Comparison of ENCODE assay signal across 23 mouse cellular contexts in genomic region chr8:126969546-126969945, GRCm38 (mm10). TPM values are rescaled to one million over a fixed set of nuclear protein-coding genes. Genes with fewer than 3 reads are reported as not detected.
DNase-seq lines count a peak whose midpoint lies in the region; ATAC-seq and TF ChIP-seq lines count a peak whose summit lies in the region.
"Had no signal": no experiment of that assay in that cellular context is flagged by ENCODE, and none has a peak within 500 bp of the region (broad histone marks: within the 10 kb centered on the region; RNA-seq: fewer than 3 reads in every experiment).

No protein-coding gene starts in this region.

- H3K4me1 ChIP-seq in forebrain, embryonic 14.5 days (ENCODE audit: control insufficient read depth, insufficient read depth, low read length): peaks cover 3% of the 10 kb centered on the region; the same call in 1 of the 2 replicates
- H3K4me1 ChIP-seq in forebrain, embryonic 13.5 days: peaks cover 5% of the 10 kb centered on the region
- H3K4me1 ChIP-seq in E14TG2a.4 (replicated peaks; ENCODE audit: low read depth, low read length): peaks cover 71% of the 10 kb centered on the region
- peaks cover 47% of the 10 kb centered on the region for H3K4me1 ChIP-seq in liver, embryonic 13.5 days (replicated peaks)

- H3K9me3 ChIP-seq in forebrain, embryonic 14.5 days (replicated peaks; ENCODE audit: control insufficient read depth, low read length): no peaks in the 10 kb centered on the region
- H3K9me3 ChIP-seq in forebrain, embryonic 13.5 days (replicated peaks): no peaks in the 10 kb centered on the region
- H3K9me3 ChIP-seq in E14TG2a.4 (ENCODE audit: low read length): no peaks in the 10 kb centered on the region
- no peaks in the 10 kb centered on the region for H3K9me3 ChIP-seq in liver, embryonic 13.5 days (replicated peaks)
- H3K9me3 ChIP-seq: hindbrain, embryonic 10.5 days; hindbrain, embryonic 15.5 days; lung, embryonic 15.5 days had no signal

- no peak overlapping the region for H3K27ac ChIP-seq in forebrain, embryonic 14.5 days (ENCODE audit: low read depth, low read length)
- no peak overlapping the region for H3K27ac ChIP-seq in forebrain, embryonic 13.5 days
- no peak overlapping the region for H3K27ac ChIP-seq in liver, embryonic 13.5 days
- no peak overlapping the region for H3K27ac ChIP-seq in macrophage
- H3K27ac ChIP-seq: hindbrain, embryonic 15.5 days; kidney, postnatal 0 days; lung, embryonic 15.5 days had no signal

- H3K9ac ChIP-seq in forebrain, embryonic 14.5 days (ENCODE audit: low read length): no peak overlapping the region
- H3K9ac ChIP-seq in forebrain, embryonic 13.5 days: no peak overlapping the region
- H3K9ac ChIP-seq in liver, embryonic 13.5 days: peak overlapping the region; percentile 84; the same call in 1 of the 2 replicates

- peak overlapping the region; percentile 86; the same call in 1 of the 2 replicates for H3K4me2 ChIP-seq in forebrain, embryonic 14.5 days (ENCODE audit: low read length)
- no peak overlapping the region for H3K4me2 ChIP-seq in forebrain, embryonic 13.5 days
- H3K4me2 ChIP-seq in liver, embryonic 13.5 days: peak overlapping the region; percentile 87

- no peak for DNase-seq in forebrain, embryonic 14.5 days (ENCODE audit: low spot score)
- no peak for DNase-seq in liver, embryonic 13.5 days
- DNase-seq in ovary, adult 18-20 months (ENCODE audit: low spot score): no peak
- no peak for DNase-seq in lung, postnatal 10 days
- DNase-seq: adrenal gland, postnatal 36 days; cerebellum, adult 18-20 months; cerebellum, postnatal 14 days; gastrocnemius, postnatal 10 days; heart, postnatal 14 days; kidney, adult 11 months; layer of hippocampus, postnatal 36 days; left cerebral cortex, postnatal 4 days; lung, postnatal 4 days; midbrain, embryonic 14.5 days had no signal

- no peaks in the 10 kb centered on the region for H3K27me3 ChIP-seq in forebrain, embryonic 14.5 days (replicated peaks; ENCODE audit: control insufficient read depth, insufficient read depth, low read length)
- no peaks in the 10 kb centered on the region for H3K27me3 ChIP-seq in forebrain, embryonic 13.5 days
- H3K27me3 ChIP-seq in E14TG2a.4 (ENCODE audit: insufficient read depth, low read length): no peaks in the 10 kb centered on the region
- H3K27me3 ChIP-seq in liver, embryonic 13.5 days: no peaks in the 10 kb centered on the region
- H3K27me3 ChIP-seq: CH12.LX; hindbrain, embryonic 15.5 days; lung, embryonic 15.5 days had no signal

- TF ChIP-seq CTCF in E14TG2a.4 (conservative IDR thresholded peaks at IDR 0.05; ENCODE audit: low read length): no peak

- peaks cover 33% of the 10 kb centered on the region for H3K79me2 ChIP-seq in macrophage (ENCODE audit: inconsistent target)

- no peak overlapping the region for H3K4me3 ChIP-seq in forebrain, embryonic 14.5 days (ENCODE audit: low read depth, low read length)
- no peak overlapping the region for H3K4me3 ChIP-seq in forebrain, embryonic 13.5 days
- H3K4me3 ChIP-seq in E14TG2a.4 (replicated peaks; ENCODE audit: low read length): 0 out of 2 replicates have a peak overlapping the region, but pooled peaks have one; percentile 98
- H3K4me3 ChIP-seq in liver, embryonic 13.5 days (replicated peaks): peak overlapping the region; percentile 86; the same call in 1 of the 2 replicates
- peak overlapping the region; percentile 62; the same call in 1 of the 2 replicates for H3K4me3 ChIP-seq in macrophage (ENCODE audit: inconsistent target)

- peaks cover 33% of the 10 kb centered on the region for H3K36me3 ChIP-seq in forebrain, embryonic 14.5 days (ENCODE audit: control insufficient read depth, insufficient read depth, low read length)
- H3K36me3 ChIP-seq in forebrain, embryonic 13.5 days (ENCODE audit: poor library complexity, severe bottlenecking): peaks cover 47% of the 10 kb centered on the region
- H3K36me3 ChIP-seq in E14TG2a.4 (ENCODE audit: insufficient read depth, low read length) (peaks cover 51% of the 10 kb centered on the region), macrophage (ENCODE audit: inconsistent target) (peaks cover 21% of the 10 kb centered on the region)
- H3K36me3 ChIP-seq in liver, embryonic 13.5 days: peaks cover 48% of the 10 kb centered on the region

- 81% methylated on average over 1 of the region's 1 CpGs for WGBS in forebrain, embryonic 14.5 days
- 85% methylated on average over 1 of the region's 1 CpGs for WGBS in forebrain, embryonic 13.5 days
- WGBS in liver, embryonic 13.5 days (ENCODE audit: insufficient replicate concordance): 81% methylated on average over 1 of the region's 1 CpGs
- WGBS in macrophage (ENCODE audit: missing documents): no CpG with 5 or more reads among the region's 1 CpGs

- ATAC-seq in forebrain, embryonic 14.5 days: no peak
- ATAC-seq in forebrain, embryonic 13.5 days: no peak
- ATAC-seq in liver, embryonic 13.5 days (ENCODE audit: low read depth): no peak
- ATAC-seq: inflammation-experienced regulatory T-cells, adult 6 months had no signal

RNA-seq across cellular contexts. Expression of gene Rbm34, which starts 1.3 kb away (rescaled TPM):
- 19.7 and 22.1 TPM in 2 replicates for polyA plus RNA-seq in forebrain, embryonic 14.5 days (2014; fragmentation: Nextera tagmentation; extraction: Ambion mirVana)
- 24.0 and 25.7 TPM in 2 replicates for polyA plus RNA-seq in forebrain, embryonic 13.5 days (2015; fragmentation: Nextera tagmentation; extraction: Ambion mirVana)
- polyA plus RNA-seq in liver, embryonic 13.5 days (2015; fragmentation: Nextera tagmentation; extraction: Ambion mirVana): 16.5 and 19.2 TPM in 2 replicates
- 10 to 100 TPM in 25 of 26 experiments, 1 to 10 TPM in 1; 8.8 to 43.3 (median 29.8) TPM for total RNA-seq in macrophage (2018; cell fraction: chromatin; rRNA removed)
- 10 to 100 TPM; 12.2 to 21.4 (median 17.8) TPM for total RNA-seq in macrophage (2018; cell fraction: cytosol; rRNA removed)
- 10 to 100 TPM in 23 of 26 experiments, 1 to 10 TPM in 3; 7.7 to 32.0 (median 17.2) TPM for total RNA-seq in macrophage (2018; cell fraction: nucleus; rRNA removed)
- polyA plus RNA-seq in macrophage (2018): 16.1 to 20.8 TPM (median 19.6 TPM) in 3 replicates

RNA-seq across cellular contexts. Expression of gene Tomm20, which starts 23.9 kb away (rescaled TPM):
- polyA plus RNA-seq in forebrain, embryonic 14.5 days (2014; fragmentation: Nextera tagmentation; extraction: Ambion mirVana): 218 and 229 TPM in 2 replicates
- polyA plus RNA-seq in forebrain, embryonic 13.5 days (2015; fragmentation: Nextera tagmentation; extraction: Ambion mirVana): 207 and 209 TPM in 2 replicates
- 202 and 204 TPM in 2 replicates for polyA plus RNA-seq in liver, embryonic 13.5 days (2015; fragmentation: Nextera tagmentation; extraction: Ambion mirVana)
- 10 to 100 TPM in 25 of 26 experiments, 1 to 10 TPM in 1; 9.7 to 33.1 (median 19.9) TPM for total RNA-seq in macrophage (2018; cell fraction: chromatin; rRNA removed)
- 100 to 1,000 TPM in 7 of 26 experiments, 10 to 100 TPM in 19; 61.8 to 120 (median 90.0) TPM for total RNA-seq in macrophage (2018; cell fraction: cytosol; rRNA removed)
- total RNA-seq in macrophage (2018; cell fraction: nucleus; rRNA removed): 10 to 100 TPM in 25 of 26 experiments, 1 to 10 TPM in 1; 9.4 to 40.6 (median 20.4) TPM
- 73.9 to 174 TPM (median 109 TPM) in 3 replicates for polyA plus RNA-seq in macrophage (2018)

Comparison
In these comparisons a context has a peak if more than half of its experiments do, and no peak if none do; other contexts are left out.
1. H3K4me3 ChIP-seq: peak in E14TG2a.4 (single experiment), liver, embryonic 13.5 days (single experiment) and macrophage (single experiment); none in forebrain, embryonic 14.5 days (single experiment) and forebrain, embryonic 13.5 days (single experiment).